Mouse (Mus musculus): ENCODE measurements around the gene D5Ertd579e.
A peak's percentile ranks its signal among the peaks of the same experiment; 100 is the strongest.

Gene D5Ertd579e

DNA sequence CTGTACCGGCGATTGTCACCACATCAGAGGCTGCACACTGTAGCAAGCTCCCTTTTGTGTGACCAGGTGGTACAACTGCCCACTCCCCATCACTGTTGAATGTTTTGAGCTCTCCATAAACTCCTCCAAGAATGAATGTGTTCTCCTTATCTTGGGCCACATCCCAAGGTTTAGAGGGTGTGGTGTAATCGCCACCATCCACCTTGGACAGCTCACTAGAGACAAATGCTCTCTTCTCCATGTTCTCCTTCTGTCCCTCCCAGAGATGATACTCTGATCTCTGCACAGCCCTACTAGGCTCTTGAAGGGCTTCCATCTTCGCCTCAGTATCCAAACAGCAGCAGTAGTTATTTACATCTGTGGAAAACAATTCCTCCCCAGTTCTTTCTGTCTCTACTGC lies 81.7 kb downstream of the D5Ertd579e start:
- no peak for DNase-seq (ENCODE audit: low spot score in 2 of 2)

DNA sequence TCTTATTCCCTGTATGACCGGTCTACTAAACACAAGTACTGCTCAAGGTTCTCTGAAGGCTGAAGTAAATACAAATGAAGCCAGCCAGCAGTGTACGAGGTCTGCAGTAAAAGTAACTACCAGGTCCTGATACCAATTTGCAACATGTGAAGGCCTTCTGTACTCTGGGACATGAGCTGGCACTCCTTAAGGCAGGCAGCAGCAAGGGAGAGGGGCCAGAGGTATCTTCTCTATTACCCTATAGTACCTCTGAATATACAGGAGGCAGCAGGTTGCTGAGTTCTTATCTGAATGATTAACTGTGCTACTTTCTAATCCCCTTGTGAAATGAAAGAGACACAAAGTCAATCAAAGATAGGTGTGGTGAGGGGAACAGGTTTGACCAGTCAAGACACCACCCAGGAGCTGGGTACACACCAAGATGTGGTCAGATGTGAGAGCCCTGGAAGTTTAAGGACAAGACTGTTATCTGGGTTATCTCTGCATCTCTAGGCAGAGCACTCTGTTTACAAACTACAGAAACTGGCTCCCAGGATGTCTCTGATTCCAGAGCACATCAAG lies 86.8 kb downstream of the D5Ertd579e start:
- DNase-seq (ENCODE audit: low spot score in 2 of 2) = no peak

GRCm38 (mm10) chr5:36603031-36603430 lies 92.8 kb downstream of the D5Ertd579e start:
- DNase-seq (ENCODE audit: low spot score in 2 of 2) = peak in 1 of 2 experiments; percentile 34

GRCm38 (mm10) chr5:36602028-36602427 lies 93.8 kb downstream of the D5Ertd579e start:
- DNase-seq (ENCODE audit: low spot score in 2 of 2) = no peak

- no peak for DNase-seq (ENCODE audit: low spot score in 2 of 2)
Observed at GRCm38 (mm10) chr5:36601492-36601891, 94.3 kb downstream of the D5Ertd579e start.

GRCm38 (mm10) chr5:36598883-36599282 lies 96.9 kb downstream of the D5Ertd579e start:
- DNase-seq (ENCODE audit: low spot score in 2 of 2) = no peak

GRCm38 (mm10) chr5:36597653-36598052 lies 98.2 kb downstream of the D5Ertd579e start:
- DNase-seq (ENCODE audit: low spot score in 2 of 2) = no peak

DNA sequence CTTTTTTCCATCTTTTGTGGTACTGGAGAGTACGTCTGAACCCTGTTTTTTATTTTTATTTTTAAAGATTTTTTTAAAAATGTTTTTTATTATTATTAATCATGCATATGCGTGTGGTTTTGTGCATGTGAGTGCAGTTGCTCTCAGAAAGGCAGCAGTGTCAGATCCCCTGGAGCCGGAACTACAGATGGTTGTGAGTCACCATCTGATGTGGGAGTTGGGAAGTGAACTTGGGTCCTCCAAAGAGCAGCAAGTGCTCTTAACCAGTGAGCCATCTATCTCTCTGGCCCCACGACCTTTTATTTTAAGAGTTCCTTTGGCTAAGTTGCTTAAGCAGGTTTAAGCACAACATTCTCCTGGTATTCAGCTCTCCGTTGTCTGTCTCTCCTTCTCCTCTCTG lies 99.6 kb downstream of the D5Ertd579e start:
- no peak for DNase-seq (ENCODE audit: low spot score in 2 of 2)

DNA sequence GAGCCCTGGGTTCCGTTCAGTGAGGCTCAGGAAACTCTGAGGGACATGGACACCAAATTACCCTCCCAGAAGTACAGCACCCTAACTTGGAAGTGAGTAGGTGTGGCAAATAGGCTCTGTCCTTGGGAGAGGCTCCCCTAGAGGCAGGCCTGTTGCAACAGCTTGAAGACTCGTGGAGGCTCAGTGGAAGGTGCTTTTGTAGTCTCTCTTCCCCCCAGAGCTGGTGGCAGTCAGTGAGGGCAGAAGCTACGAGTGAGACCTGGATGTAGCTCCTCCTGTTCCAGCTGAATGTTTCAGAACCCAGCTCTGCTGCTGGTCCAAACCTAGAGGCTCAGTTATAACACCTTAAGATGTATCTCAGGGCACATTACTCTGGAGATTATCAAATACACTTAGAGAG lies 100.7 kb downstream of the D5Ertd579e start:
- DNase-seq (ENCODE audit: low spot score in 2 of 2) = no peak

- DNase-seq (ENCODE audit: low spot score in 2 of 2) = no peak
Observed at GRCm38 (mm10) chr5:36594344-36594743, 101.5 kb downstream of the D5Ertd579e start.

GRCm38 (mm10) chr5:36593176-36593575 lies 102.6 kb downstream of the D5Ertd579e start, which contains the start of gene Tbc1d14:
Gene Tbc1d14 (minus strand): TSS chr5:36593276.
- no peak for DNase-seq (ENCODE audit: low spot score in 2 of 2)

GRCm38 (mm10) chr5:36590499-36590920 lies 105.3 kb downstream of the D5Ertd579e start:
- no peak for DNase-seq (ENCODE audit: low spot score in 2 of 2)

DNA sequence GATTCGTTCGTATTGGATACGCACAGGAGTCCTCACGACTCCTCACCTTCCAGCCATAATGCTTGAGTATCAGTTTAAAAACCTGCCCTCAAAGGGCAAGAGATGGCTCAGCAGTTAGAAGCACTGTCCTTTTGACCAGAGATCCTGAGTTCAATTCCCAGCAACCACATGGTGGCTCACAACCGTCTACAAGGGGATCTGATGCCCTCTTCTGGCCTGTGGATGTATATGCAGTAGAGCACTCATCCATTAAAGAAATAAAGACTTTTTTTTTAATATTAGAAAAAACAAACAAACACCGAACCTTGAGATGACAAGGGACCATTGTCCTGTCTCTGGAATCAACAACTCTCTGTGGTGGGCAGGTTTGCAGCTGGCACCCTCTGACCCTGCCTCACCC lies 111.5 kb downstream of the D5Ertd579e start:
- DNase-seq (ENCODE audit: low spot score in 2 of 2) = peak in 1 of 2 experiments; percentile 42

GRCm38 (mm10) chr5:36581924-36582642 lies 113.7 kb downstream of the D5Ertd579e start:
- DNase-seq (ENCODE audit: low spot score in 2 of 2) = peak; percentile 98 to 99

DNA sequence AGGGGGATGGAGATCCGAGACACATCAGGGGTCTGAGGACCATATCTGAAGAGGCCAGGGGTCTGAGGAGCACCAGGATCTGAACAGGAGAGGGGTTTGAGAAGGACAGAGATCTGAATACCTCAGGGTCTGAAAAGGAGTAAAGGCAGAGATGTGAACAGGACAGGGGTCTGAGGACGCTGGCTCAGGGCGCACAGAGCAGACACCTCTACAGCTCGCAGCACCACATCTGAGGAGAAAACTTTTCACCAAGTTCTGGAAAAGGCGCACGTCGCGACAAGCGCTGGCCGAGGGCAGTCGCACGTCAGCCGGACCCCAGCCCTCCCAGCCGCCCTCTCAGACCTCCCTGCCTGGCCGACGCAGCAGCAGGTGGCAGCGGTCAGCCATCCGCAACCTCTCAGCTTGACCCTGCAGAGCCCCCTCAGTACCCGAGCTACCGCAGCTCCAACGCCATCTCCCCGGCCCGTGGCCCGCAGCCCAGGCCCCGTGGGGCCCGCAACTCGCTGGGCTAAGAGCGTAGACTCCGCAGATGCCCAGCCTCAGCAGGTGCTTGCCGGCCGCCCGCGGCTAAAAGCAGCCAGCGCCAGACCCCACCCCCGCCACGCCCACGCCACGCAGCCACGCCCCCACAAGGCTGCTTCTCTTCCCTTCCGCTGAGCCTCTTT lies 114.4 kb downstream of the D5Ertd579e start:
- DNase-seq (ENCODE audit: low spot score in 2 of 2) = no peak

DNA sequence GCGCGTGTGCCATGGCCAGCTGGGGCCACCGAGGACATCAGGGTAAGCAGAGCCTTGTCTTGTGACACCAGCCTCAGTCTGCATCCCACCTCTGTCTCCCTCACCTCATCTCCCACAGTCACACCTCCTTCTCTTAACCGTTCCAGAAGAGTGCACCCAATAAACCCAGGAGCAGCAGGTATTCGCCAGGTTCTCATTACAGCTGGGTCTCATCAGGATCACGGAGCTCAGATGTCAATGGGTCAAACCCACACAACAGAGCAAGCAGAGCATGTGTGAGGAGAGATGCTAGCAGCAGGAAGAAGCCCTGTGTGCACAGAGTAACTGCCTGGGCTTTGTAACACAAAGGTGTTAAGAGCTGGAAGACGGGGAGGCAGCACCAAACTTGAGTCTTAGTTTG lies 115.9 kb downstream of the D5Ertd579e start:
- no peak for DNase-seq (ENCODE audit: low spot score in 2 of 2)

DNA sequence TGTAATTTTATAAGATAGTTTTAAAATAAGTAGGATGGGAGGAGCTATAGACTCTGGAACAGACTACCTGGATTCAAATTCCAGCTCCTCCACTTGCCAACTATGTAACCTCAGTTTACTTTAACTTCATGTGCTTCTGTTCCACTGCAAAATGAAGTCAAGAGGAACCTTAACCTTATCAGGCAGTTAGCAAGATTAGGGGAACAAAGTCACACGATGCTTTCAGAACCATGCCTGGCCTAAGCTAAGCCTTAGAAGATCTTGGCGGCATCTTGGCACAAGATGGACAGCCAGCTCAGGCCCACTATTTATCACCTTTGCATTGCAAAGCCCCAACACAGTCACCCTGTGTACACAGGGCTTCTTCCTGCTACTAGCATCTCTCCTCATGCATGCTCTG lies 116.8 kb downstream of the D5Ertd579e start:
- DNase-seq (ENCODE audit: low spot score in 2 of 2) = no peak

GRCm38 (mm10) chr5:36576457-36576856 lies 119.4 kb downstream of the D5Ertd579e start:
- no peak for DNase-seq (ENCODE audit: low spot score in 2 of 2)

GRCm38 (mm10) chr5:36575745-36576144 lies 120.1 kb downstream of the D5Ertd579e start:
- no peak for DNase-seq (ENCODE audit: low spot score in 2 of 2)

DNA sequence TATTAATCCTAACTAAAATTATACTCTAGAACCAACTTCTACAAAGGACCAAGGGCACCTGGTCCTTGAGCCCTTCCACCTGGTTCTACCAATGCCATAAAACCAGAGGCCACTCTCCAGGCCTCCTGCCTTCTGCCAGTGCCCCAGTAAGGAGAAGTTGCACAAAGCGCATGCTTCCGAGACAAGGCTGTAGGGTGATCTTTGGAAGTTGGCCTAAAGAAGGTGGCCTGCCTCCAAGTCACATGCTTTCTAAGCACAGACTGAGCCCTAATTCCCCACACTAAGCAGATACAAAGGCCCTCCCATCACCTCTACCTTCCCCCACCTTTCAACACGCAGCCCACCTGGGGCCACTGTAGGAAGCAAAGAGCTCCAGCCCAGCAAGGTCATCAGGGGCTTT lies 120.6 kb downstream of the D5Ertd579e start:
- DNase-seq (ENCODE audit: low spot score in 2 of 2) = no peak

DNA sequence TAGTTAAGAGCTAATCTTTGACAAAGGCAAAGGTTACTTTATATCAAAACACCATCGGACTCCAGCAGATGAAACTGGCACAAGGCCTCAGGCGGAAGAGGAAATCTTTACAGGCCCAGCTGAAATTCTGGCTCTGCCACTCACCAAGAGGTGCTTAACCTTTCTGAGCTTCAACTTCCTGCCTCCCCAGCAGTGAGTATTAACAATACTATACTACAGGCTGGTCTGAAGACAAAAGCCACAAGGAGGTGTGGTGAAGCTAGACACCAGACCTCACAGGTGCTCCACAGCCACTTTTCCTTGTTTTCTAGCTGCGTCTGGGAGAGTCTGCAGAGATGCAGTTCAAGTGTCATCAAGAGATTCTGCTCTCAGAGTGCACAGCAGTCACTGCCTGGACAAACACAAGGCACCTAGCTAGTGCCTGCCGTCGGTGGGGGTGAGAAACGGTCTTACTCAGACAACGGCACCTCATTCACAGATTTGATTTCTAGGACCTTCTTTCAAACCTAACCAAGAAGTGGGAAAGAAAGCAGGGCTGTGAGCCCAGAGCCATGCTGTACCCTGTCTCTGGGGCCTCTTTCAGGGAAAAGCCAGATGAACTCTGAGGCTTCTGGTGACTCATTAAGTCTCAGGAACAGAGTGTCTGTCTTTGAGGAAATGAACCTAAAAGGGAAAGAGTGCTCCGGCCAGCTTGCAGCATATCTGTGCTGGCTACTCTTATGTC lies 121.5 kb downstream of the D5Ertd579e start:
- DNase-seq (ENCODE audit: low spot score in 2 of 2) = peak; percentile 35 to 55

DNA sequence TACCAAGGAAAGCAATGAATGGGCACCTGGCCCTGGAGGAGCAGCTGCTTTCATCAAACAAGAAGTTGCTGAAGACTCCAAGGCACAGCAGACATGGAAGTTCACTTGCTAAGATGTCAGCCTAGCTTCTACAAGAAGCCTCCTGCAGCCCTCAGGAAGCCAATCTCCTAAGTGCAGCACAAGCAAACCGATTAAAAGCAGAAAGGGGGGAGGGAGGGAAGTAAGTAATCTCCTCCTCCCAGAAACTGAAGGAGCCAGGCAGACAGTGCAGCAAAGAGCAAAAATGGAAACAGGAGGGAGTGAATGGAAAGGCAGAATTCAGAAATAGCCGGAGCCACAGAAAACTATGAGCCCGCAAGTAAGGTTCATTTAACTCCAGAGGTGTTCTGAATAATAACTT lies 122.5 kb downstream of the D5Ertd579e start:
- DNase-seq (ENCODE audit: low spot score in 2 of 2) = no peak

Measured in natural killer cell, adult 2 months (primary cell).